Mouse (Mus musculus) testis, adult 2 months (tissue): Measurements from ENCODE around the gene Ttll9. TPM values are rescaled to one million over a fixed set of nuclear protein-coding genes. Genes with fewer than 3 reads are reported as not detected.
A peak's percentile ranks its signal among the peaks of the same experiment; 100 is the strongest.

Source experiments
- H3K27ac ChIP-seq: fragments of 200-500 bp; 2 replicates; pipeline ENCODE4 v1.5.1; 2012; ENCODE audit warnings: low read depth, low read length; ENCODE audit not compliant: control insufficient read depth, insufficient read depth
- H3K27me3 ChIP-seq: fragments of 200-500 bp; 2 replicates; pipeline ENCODE4 v1.6.1; 2012; ENCODE audit warnings: mild to moderate bottlenecking, low read length, moderate library complexity; ENCODE audit not compliant: control insufficient read depth, insufficient read depth
- H3K36me3 ChIP-seq: fragments of 200-500 bp; 2 replicates; pipeline ENCODE4 v1.6.1; 2012; ENCODE audit warnings: mild to moderate bottlenecking, low read length; ENCODE audit not compliant: control insufficient read depth, insufficient read depth
- H3K4me1 ChIP-seq: fragments of 200-500 bp; 2 replicates; pipeline ENCODE4 v1.6.1; 2012; ENCODE audit warnings: low read length; ENCODE audit not compliant: control insufficient read depth, insufficient read depth
- H3K4me3 ChIP-seq: fragments of 200-500 bp; 2 replicates; pipeline ENCODE4 v1.5.1; 2012; ENCODE audit warnings: low read depth, mild to moderate bottlenecking, low read length, moderate library complexity, mixed read lengths; ENCODE audit not compliant: control insufficient read depth
- CTCF ChIP-seq: fragments of 200-500 bp; IDR thresholded peaks from 2 replicates; pipeline ENCODE4 v1.5.1; 2012; ENCODE audit warnings: low read depth, mild to moderate bottlenecking, inconsistent platforms, low read length, moderate library complexity; ENCODE audit not compliant: control insufficient read depth, insufficient read depth, insufficient replicate concordance
- POLR2A ChIP-seq: fragments of 200-500 bp; IDR thresholded peaks from 2 replicates; pipeline ENCODE4 v1.6.1; 2012; ENCODE audit warnings: low read depth, mild to moderate bottlenecking, inconsistent platforms, low read length, moderate library complexity; ENCODE audit not compliant: control insufficient read depth
- polyA plus RNA-seq: library from polyadenylated mRNA; depleted of rRNA; stranded (reverse); fragments of >200 nt; gene quantifications from 2 replicates; pipeline ENCODE4 v1.2.3, GENCODE M21; 2012

Gene Ttll9
- polyA plus RNA-seq, 1 experiment = 203 TPM

GRCm38 (mm10) chr2:152951850-152952720 lies 10.2 kb upstream of the Ttll9 start:
- TF ChIP-seq POLR2A (no peak), CTCF (no peak)
- Histone ChIP-seq H3K27me3 (no peaks in the 10 kb centered on the region), H3K4me1 (peaks cover 22% of the 10 kb centered on the region), H3K4me3 (peak overlapping the region; percentile 83), H3K27ac (peak overlapping the region; percentile 68), H3K36me3 (no peaks in the 10 kb centered on the region)

GRCm38 (mm10) chr2:152958116-152958515 lies 4.2 kb upstream of the Ttll9 start:
- Histone ChIP-seq H3K27me3 (no peaks in the 10 kb centered on the region), H3K27ac (no peak overlapping the region), H3K36me3 (no peaks in the 10 kb centered on the region), H3K4me1 (peaks cover 2% of the 10 kb centered on the region; the same call in 1 of the 2 replicates), H3K4me3 (no peak overlapping the region)
- no peak for TF ChIP-seq POLR2A
- TF ChIP-seq CTCF = no peak

GRCm38 (mm10) chr2:152965555-152965954 lies 3.3 kb downstream of the Ttll9 start:
- H3K27me3 ChIP-seq = no peaks in the 10 kb centered on the region
- peaks cover 2% of the 10 kb centered on the region; the same call in 1 of the 2 replicates for H3K4me1 ChIP-seq
- H3K27ac ChIP-seq = no peak overlapping the region
- H3K4me3 ChIP-seq = no peak overlapping the region; the same call in 1 of the 2 replicates
- H3K36me3 ChIP-seq = no peaks in the 10 kb centered on the region
- TF ChIP-seq POLR2A (no peak), CTCF (no peak)

DNA sequence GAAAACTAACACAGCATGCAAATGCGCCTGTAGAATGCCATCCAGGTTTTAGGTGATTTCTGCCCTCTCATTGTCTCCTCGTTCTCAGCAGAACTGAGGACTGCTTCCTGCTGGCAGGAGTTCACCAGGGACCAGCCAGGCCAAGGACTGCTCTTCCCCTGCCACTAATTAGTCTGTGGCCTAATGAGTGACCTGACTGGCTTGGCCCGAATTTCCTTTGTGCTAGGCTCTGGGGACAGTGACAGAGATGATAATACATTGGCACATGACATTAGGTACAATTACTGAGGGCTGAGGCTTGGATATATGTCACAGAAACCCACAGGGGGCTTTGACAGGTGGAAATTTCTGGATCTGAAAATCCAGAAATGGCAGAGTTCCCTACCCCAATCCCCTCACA lies 14.7 kb downstream of the Ttll9 start:
- H3K4me1 ChIP-seq = no peaks in the 10 kb centered on the region; the same call in 1 of the 2 replicates
- no peak overlapping the region for H3K27ac ChIP-seq
- H3K27me3 ChIP-seq = no peaks in the 10 kb centered on the region
- no peaks in the 10 kb centered on the region for H3K36me3 ChIP-seq
- TF ChIP-seq POLR2A (no peak), CTCF (no peak)
- H3K4me3 ChIP-seq = no peak overlapping the region

- Histone ChIP-seq H3K27ac (no peak overlapping the region), H3K4me3 (no peak overlapping the region), H3K36me3 (no peaks in the 10 kb centered on the region), H3K27me3 (no peaks in the 10 kb centered on the region), H3K4me1 (no peaks in the 10 kb centered on the region)
- no peak for TF ChIP-seq POLR2A
- no peak for TF ChIP-seq CTCF
Observed at GRCm38 (mm10) chr2:152985582-152985981, 23.3 kb downstream of the Ttll9 start.

GRCm38 (mm10) chr2:152991529-152991928 lies 29.2 kb downstream of the Ttll9 start:
- TF ChIP-seq POLR2A (no peak), CTCF (no peak)
- Histone ChIP-seq H3K4me1 (no peaks in the 10 kb centered on the region), H3K36me3 (no peaks in the 10 kb centered on the region), H3K27ac (no peak overlapping the region), H3K4me3 (no peak overlapping the region), H3K27me3 (no peaks in the 10 kb centered on the region)

DNA sequence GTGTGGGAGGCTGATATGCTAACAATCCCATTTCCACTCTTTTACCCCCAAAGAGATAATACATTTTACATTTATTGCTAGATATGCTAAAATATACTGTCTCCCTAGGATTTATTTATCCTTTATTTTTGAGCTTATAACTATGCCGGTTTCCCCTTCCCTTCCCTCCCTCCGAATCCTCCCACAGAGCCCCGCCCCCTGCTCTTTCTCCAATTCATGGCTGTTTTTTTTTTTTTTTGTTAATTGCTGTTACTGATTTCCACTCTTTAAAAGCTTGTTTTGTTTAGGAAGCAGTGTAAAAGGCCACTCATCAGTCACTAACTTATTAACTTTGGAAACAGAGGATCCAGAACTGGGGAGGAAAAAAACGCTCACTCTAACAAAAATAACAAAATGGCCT lies 34.8 kb downstream of the Ttll9 start:
- no peak overlapping the region for H3K27ac ChIP-seq
- no peaks in the 10 kb centered on the region for H3K36me3 ChIP-seq
- H3K4me3 ChIP-seq = no peak overlapping the region
- no peaks in the 10 kb centered on the region for H3K4me1 ChIP-seq
- no peaks in the 10 kb centered on the region for H3K27me3 ChIP-seq
- TF ChIP-seq CTCF = no peak
